Mouse (Mus musculus): ENCODE results near the gene Olfr16.

The Olfr16 gene

DNA sequence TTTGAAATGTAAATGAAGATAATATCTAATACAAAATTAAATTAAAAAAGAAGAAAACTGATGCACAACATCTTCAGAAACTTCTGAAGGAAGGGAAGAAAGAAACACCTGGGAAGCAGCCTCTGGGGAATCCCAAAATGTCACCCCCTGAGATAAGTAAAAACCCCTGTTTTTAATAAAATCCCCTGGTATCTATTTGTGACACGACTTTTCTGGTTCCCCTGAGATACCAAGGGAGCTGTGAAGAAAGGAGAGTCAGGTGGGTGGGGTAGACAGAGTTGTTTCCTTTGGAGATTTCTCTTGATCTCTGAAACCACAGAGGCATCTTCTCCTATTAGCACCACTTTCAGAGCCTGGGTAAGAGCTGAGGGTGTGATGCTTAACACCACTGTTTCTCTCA lies at the start of gene Olfr16:
Gene Olfr16, plus strand, starts transcription at position 250 of the 400 bp plus-strand sequence.
- DNase-seq (ENCODE audit: low read depth), result no peak

DNA sequence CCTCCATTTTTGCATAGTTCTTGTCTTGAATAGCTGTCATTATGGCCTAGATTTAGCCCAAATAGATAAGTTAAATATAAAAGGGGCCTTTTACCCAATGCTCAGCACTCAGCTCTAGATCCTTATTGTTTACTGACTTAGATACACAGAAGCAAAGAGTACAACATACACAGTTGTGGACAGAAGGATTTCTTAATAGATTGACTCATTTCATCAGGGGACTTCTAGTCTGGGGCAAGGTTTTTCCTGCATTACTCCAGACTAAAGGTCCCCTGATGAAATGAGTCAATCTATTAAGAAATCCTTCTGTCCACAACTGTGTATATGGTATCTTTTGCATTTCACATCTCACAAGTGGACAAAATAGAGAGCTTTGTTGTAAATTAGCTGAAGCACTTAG lies 46.9 kb upstream of the Olfr16 start:
- DNase-seq (ENCODE audit: low read depth), result no peak

DNA sequence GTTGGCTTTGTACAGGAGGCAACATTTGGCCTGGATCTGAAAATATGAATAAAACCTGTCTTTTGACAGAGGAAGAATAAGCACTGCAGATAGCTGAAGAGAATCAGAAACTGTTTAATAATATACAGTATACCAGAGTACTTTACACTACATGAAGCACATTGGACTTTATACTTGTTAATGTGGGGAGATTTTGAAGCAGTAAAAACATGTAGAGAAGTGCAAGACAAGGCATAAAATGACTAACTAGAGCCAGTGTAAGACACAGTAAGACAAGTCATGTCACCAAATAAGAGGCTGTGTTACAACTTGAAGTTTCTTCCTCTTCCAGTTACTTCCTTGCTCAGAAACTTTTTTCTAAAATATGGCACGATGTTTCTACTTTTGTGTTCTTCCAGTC lies 33.1 kb upstream of the Olfr16 start:
- no peak for DNase-seq (ENCODE audit: low read depth)

DNA sequence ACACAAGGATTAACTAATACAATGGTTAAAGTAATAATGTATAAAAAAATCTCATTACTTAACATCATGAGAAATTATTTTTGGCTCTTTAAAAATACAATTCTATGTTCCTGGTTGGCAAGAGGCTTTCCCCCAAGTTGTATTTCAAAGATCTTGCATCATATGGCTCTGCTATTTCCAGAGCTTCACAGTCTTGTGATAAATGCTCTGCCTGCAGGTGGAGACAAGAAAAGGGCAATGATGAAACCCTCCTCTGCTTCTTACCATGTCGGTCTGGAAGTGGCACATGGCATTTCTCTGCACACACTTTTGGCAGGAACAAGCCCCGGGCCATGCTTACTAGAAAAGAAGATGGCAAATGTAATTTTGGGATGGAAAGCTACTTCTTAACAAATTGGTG lies 31.8 kb upstream of the Olfr16 start:
- DNase-seq (ENCODE audit: low read depth), result no peak

DNA sequence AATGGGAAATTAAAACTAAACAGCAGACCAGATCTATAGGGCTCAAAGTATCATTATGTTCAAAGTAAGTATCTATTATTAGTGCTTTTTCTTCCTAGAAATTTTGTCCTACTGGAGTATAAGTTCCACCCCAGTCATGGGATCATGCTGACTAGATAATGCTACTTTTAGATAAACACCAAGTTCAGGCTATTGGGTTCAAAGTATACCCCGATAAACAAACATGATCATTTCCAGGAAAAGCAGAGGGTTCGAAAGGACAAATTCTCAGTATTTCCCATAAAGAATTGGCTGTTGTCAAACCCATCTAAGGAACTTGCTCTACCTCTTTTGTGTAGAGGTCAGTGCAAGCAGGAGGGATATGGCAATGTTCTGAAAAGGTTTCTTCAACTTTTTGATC lies 18.0 kb upstream of the Olfr16 start:
- no peak for DNase-seq (ENCODE audit: low read depth)

DNA sequence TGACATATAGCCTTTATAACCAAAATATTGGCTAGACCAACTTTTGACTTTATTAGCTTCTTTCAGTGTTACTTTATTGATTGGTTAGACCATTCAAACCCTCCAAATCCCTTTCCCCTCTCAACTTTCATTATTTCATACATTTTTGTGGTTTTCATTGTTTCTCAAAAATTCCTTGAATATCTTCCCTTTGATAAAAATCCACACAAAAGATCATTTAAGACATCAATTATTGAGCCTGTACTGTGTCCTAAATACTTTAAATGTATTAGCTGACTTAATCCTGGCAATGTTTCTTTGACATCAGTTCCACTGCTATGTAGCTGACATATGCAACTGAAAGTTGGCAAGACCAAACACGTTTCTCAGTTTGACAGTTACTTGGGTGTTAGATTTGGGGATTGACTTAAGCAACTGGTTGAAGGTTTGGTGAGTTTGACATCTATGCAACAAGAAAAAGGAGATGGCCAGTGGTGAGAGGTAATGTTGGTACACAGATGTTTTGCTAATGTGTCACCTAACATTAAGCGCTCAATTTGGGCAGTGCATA lies 1.0 kb downstream of the Olfr16 start:
- DNase-seq (ENCODE audit: low read depth), result no peak

DNA sequence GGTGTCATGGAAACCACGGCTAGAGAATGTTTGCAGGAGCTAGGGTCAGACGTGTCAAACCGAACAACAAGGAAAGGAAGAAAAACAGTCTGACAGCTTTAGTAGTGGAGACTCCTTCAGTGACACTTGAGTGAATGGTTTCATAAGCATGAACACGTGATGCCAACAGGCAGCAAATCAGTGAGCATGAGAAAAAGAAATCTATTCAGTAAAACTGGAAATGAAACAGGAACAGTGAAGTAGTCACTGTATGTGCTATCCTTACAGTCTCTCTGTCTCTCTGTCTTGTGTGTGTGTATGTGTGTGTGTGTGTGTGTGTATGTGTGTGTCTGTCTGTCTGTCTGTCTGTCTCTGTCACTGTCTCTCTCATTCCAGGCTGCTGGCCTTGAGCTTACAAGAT lies 5.2 kb downstream of the Olfr16 start:
- DNase-seq (ENCODE audit: low read depth), result no peak

DNA sequence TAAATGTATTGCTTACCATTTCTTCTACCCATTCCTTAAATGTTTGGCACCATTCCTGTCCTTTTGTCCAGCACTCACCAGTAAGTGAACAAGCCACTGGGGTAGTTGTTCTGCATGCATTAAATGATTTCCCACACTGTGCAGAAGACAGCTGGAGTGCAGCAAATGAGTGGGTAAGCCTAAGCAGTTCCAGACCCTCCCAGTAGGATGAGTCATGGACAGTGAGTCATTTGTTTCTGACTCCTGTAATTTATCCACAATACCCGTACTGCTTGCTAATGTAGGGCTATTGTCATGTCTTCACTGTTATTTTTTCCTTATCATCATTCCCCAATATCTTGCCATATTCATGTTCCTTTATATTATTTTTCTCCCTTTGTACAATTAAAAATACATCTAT lies 10.2 kb downstream of the Olfr16 start:
- DNase-seq (ENCODE audit: low read depth), result no peak

DNA sequence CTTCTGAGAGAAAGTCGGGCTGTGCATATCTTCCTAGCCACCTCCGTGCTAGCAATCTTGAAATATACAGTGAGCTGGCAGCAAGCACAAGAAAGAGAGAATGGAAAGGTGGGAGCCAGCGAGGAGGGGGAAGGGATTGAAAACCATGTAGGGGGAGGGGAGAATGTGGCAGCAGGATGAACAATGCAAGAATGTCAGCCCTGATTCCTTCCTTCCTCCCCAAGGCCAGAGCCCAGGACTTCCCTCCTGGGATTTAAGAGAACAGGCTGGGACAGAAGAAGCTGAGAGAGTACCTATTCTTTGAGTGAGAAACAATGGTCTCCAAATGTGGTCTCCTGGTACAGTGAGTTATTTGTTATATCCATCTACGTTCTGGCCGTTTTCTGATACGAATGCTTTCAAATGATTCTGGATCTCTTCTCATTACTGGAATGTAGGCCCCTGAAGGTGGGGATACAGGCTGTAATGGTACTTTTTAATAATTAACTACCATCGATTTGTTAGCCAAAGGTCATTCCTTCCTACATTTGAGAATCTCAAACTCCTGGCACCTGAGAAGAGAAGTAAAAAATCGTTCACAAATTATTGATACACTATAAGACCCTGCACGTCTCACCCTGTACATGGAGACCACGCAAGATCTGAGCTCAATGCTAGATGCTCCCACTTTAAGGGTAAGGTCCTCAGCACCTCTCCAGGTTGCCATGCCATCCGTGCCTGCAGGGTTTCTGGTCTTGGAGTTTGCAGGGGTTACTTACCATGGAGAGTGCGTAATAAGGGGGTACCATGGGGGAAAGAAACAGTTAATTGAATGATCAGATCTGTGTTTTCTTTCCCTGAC lies 39.8 kb downstream of the Olfr16 start:
- DNase-seq (ENCODE audit: low read depth), result no peak

DNA sequence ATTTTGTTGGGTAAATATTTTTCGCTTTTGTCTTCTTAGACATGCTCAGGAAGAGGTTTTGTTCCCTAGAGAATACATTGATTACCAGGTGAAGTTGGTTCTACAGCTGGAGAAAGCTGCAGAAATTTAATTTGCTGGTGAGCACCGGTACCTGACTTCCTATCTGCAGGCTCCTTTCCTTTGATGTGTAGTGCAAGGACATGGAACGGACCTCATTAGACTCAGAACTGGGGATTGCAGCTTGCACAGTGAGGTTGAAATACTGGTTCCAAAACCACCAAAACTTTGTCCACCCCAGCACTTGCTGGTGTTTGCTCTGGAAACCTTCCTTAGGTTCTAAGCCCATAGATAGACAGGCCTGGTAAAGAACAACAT lies 40.4 kb downstream of the Olfr16 start:
- no peak for DNase-seq (ENCODE audit: low read depth)
